Mouse (Mus musculus) midbrain, embryonic 12.5 days (tissue): ENCODE data around the gene Tmem269. TPM values are rescaled to one million over a fixed set of nuclear protein-coding genes. Genes with fewer than 3 reads are reported as not detected.

Experiments
- ATAC-seq: fragments of 200-750 bp; cut with Nextera tagmentation; 2 replicates; pipeline ENCODE4 v1.8.0; 2017; ENCODE audit warnings: low read depth, moderate TSS enrichment, moderate library complexity; ENCODE audit not compliant: low FRiP score
- H3K27ac ChIP-seq: fragments of 300-500 bp; sonication (generic); replicated peaks from 2 replicates; pipeline ENCODE4 v1.5.1; 2016; ENCODE audit warnings: mild to moderate bottlenecking
- H3K27me3 ChIP-seq: fragments of 300-500 bp; sonication (generic); 2 replicates; pipeline ENCODE4 v1.6.1; 2016; ENCODE audit warnings: mild to moderate bottlenecking
- H3K36me3 ChIP-seq: fragments of 300-500 bp; sonication (generic); 2 replicates; pipeline ENCODE4 v1.6.1; 2016
- H3K4me1 ChIP-seq: fragments of 300-500 bp; sonication (generic); 2 replicates; pipeline ENCODE4 v1.6.1; 2016
- H3K4me2 ChIP-seq: fragments of 300-500 bp; sonication (generic); replicated peaks from 2 replicates; pipeline ENCODE4 v1.6.1; 2016; ENCODE audit warnings: mild to moderate bottlenecking, moderate library complexity
- H3K4me3 ChIP-seq: fragments of 300-500 bp; sonication (generic); 2 replicates; pipeline ENCODE4 v1.5.1; 2016; ENCODE audit warnings: mild to moderate bottlenecking
- H3K9ac ChIP-seq: fragments of 300-500 bp; sonication (generic); replicated peaks from 2 replicates; pipeline ENCODE4 v1.6.1; 2016; ENCODE audit warnings: mild to moderate bottlenecking, moderate library complexity
- H3K9me3 ChIP-seq: fragments of 300-500 bp; sonication (generic); 2 replicates; pipeline ENCODE4 v1.6.1; 2016; ENCODE audit warnings: mild to moderate bottlenecking
- WGBS: fragments of 180-500 bp; shearing (Covaris S2); methylation state at CpG from one replicate; pipeline ENCODE4 v1.1.7; 2016; 5-methylcytosine and 5-hydroxymethylcytosine counted together
- polyA plus RNA-seq: library from polyadenylated mRNA; unstranded; fragments of >200 nt; fragmentation: Nextera tagmentation; extraction: Ambion mirVana; gene quantifications from 2 replicates; pipeline ENCODE4 v1.2.1, GENCODE M21; 2016

Tmem269 gene
- polyA plus RNA-seq, 1 experiment from 2014 or later, result 0.20 TPM

- Histone ChIP-seq H3K27ac (peak overlapping the region; percentile 54), H3K27me3 (no peaks in the 10 kb centered on the region)
Measured at GRCm38 (mm10) chr4:119247462-119248235, 29.6 kb upstream of the Tmem269 start.

GRCm38 (mm10) chr4:119246688-119247225, 28.7 kb upstream of the Tmem269 start:
- Histone ChIP-seq H3K4me1 (peaks cover 12% of the 10 kb centered on the region), H3K36me3 (peaks cover 34% of the 10 kb centered on the region), H3K9me3 (no peaks in the 10 kb centered on the region), H3K27me3 (no peaks in the 10 kb centered on the region), H3K27ac (no peak overlapping the region), H3K4me3 (no peak overlapping the region), H3K4me2 (no peak overlapping the region), H3K9ac (no peak overlapping the region)
- 77% methylated on average over 14 of the region's 14 CpGs for WGBS
- ATAC-seq, result no peak

More at GRCm38 (mm10) chr4:119247462-119248235, 29.6 kb upstream of the Tmem269 start:
- WGBS, result 26% methylated on average over 13 of the region's 13 CpGs
- H3K9me3 ChIP-seq, result no peaks in the 10 kb centered on the region
- H3K36me3 ChIP-seq, result peaks cover 25% of the 10 kb centered on the region
- peak; percentile 76 for ATAC-seq
- H3K4me1 ChIP-seq, result peaks cover 12% of the 10 kb centered on the region
- H3K4me3 ChIP-seq, result no peak overlapping the region
- 0 out of 2 replicates have a peak overlapping the region, but pooled peaks have one; percentile 25 for H3K9ac ChIP-seq
- H3K4me2 ChIP-seq, result peak overlapping the region; percentile 2; the same call in 1 of the 2 replicates

DNA sequence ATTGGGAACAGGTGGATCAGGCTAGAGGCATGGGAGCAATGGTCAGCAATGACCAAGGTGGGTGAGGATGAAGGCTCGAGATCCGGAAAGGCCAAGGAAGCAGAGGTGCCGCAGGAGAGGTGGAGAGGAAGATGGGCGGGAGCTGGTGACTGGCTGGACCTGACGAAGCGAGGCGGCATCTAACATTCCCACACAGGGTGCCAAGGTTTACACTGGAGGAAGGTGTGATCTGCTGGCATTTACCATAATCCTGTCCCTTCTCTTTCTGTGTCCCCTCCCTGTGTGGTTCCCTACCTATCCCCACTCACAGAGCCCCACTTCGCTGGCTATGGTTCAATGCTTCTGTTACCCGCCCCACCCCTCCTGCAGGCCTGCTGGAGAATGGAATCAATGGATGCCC, 27.9 kb upstream of the Tmem269 start:
- WGBS, result 76% methylated on average over 9 of the region's 9 CpGs
- Histone ChIP-seq H3K36me3 (peaks cover 41% of the 10 kb centered on the region), H3K27ac (no peak overlapping the region)

GRCm38 (mm10) chr4:119245556-119245955, 27.5 kb upstream of the Tmem269 start:
- 77% methylated on average over 7 of the region's 7 CpGs for WGBS
- no peak overlapping the region for H3K9ac ChIP-seq
- H3K36me3 ChIP-seq, result peaks cover 41% of the 10 kb centered on the region
- no peaks in the 10 kb centered on the region for H3K27me3 ChIP-seq
- H3K27ac ChIP-seq, result no peak overlapping the region
- H3K4me3 ChIP-seq, result no peak overlapping the region
- H3K9me3 ChIP-seq, result no peaks in the 10 kb centered on the region
- ATAC-seq, result no peak
- no peak overlapping the region for H3K4me2 ChIP-seq
- H3K4me1 ChIP-seq, result peaks cover 12% of the 10 kb centered on the region

More for the DNA sequence above, 27.9 kb upstream of the Tmem269 start:
- Histone ChIP-seq H3K4me3 (no peak overlapping the region), H3K9ac (no peak overlapping the region), H3K4me1 (peaks cover 12% of the 10 kb centered on the region), H3K9me3 (no peaks in the 10 kb centered on the region), H3K27me3 (no peaks in the 10 kb centered on the region), H3K4me2 (no peak overlapping the region)
- no peak for ATAC-seq

DNA sequence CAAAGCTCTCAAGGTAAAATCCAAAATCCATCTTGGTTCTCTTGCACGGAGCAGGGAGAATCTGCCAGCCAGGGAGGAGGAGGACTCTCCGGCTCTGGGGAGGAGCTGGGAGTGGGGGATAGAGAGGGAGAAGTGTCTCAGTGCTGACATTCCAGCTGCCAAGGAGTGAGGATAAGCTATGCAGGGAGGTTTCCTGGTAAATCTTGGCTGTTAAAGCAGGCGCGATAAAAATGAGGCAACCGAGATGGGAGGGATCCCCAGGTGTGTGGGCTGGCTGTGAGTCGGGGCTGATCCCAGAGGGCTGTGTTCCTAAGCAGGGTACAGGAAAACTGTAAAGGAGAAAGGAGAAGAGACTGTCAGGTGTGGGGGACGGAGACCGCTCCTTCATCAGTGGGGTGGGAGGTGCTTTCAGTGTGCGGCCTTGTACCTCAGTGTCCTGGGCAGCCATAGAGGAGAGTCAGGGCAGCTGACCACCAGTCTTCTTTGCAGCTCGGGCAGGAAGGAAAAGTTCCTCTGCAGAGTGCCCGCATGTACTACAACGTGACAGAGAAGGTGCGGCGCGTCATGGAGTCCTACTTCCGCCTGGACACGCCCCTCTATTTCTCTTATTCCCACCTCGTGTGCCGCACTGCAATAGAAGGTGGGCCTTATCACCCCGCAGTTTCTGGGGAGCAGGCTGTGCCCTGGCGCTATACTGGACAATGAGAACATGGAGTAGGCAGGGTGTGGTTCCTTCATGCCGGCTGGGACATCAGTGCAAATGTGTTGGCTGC, 26.6 kb upstream of the Tmem269 start:
- H3K4me1 ChIP-seq, result peaks cover 12% of the 10 kb centered on the region
- 82% methylated on average over 22 of the region's 22 CpGs for WGBS
- H3K9me3 ChIP-seq, result no peaks in the 10 kb centered on the region
- peaks cover 41% of the 10 kb centered on the region for H3K36me3 ChIP-seq
- no peak for ATAC-seq
- no peak overlapping the region for H3K4me2 ChIP-seq
- no peaks in the 10 kb centered on the region for H3K27me3 ChIP-seq
- H3K27ac ChIP-seq, result no peak overlapping the region
- no peak overlapping the region for H3K4me3 ChIP-seq
- no peak overlapping the region for H3K9ac ChIP-seq

DNA sequence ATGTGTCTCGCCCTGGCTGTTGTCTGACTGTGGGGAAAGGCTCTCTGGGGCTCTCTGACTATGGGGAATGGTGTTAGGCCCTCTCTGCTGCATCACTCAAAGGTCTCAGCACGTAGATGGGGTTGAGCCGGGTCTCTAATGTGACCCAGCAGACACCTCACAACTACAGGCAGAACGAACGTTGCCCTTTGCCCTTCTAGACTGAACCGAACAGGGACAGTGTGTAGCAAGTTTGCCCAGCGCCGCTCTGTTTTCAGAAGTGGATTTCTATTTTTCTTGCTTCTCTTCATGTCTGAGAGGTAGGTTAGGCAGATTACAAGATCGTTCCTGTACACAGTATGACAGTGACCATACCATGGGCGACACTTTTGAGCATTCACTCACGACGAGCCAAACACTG, 24.6 kb upstream of the Tmem269 start:
- Histone ChIP-seq H3K9me3 (no peaks in the 10 kb centered on the region), H3K36me3 (peaks cover 41% of the 10 kb centered on the region), H3K4me2 (no peak overlapping the region), H3K9ac (no peak overlapping the region), H3K4me1 (peaks cover 10% of the 10 kb centered on the region; the same call in 1 of the 2 replicates), H3K27ac (no peak overlapping the region), H3K27me3 (no peaks in the 10 kb centered on the region), H3K4me3 (no peak overlapping the region)
- 94% methylated on average over 12 of the region's 12 CpGs for WGBS
- no peak for ATAC-seq

DNA sequence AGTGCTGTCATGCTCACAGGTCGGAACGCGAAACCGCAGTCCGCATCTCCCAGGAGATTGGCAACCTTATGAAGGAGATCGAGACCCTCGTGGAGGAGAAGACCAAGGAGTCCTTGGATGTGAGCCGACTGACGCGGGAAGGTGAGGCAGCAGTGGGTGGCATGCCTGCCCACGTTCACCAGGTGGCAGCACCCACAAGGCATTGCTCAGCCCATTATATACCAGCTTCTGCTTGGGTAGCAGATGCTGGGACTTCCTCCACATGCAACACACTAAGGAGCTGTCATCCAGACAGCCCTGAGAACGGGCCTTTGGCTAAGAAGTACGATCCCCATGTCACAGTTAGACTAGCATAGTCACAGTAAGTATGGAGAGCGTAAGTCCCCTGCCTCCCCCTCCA, 23.6 kb upstream of the Tmem269 start:
- WGBS, result 92% methylated on average over 14 of the region's 14 CpGs
- H3K36me3 ChIP-seq, result peaks cover 41% of the 10 kb centered on the region

DNA sequence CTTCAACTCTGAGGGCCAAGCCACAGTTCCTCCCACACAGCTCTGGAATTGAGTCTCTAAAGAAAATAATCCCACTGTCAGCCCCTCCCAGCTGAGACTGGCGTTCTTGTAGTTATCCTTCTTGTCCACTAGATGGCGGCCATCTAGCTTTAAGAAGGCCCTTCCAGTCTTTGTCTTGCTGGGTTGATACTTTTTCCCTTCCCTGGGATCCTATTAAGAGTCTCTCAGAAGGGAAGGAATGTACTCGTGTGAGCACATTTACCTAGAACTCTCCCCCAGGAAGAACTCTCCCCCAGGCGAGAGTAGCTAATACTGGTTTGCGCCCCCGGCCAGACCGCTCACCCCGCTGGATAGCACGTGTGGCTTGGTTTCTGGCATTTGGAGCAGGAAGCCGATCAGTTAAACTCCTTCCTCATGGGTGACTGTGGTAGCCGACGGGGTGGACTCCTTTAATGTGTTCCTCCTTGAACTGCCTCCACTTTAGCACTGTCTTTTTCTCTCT, 21.2 kb upstream of the Tmem269 start:
- H3K4me3 ChIP-seq, result no peak overlapping the region
- peak overlapping the region; percentile 63 for H3K27ac ChIP-seq
- H3K4me2 ChIP-seq, result no peak overlapping the region
- peak; percentile 67 for ATAC-seq
- H3K9me3 ChIP-seq, result no peaks in the 10 kb centered on the region
- H3K36me3 ChIP-seq, result peaks cover 29% of the 10 kb centered on the region
- no peaks in the 10 kb centered on the region for H3K27me3 ChIP-seq
- H3K4me1 ChIP-seq, result 0 out of 2 replicates have a peak, but pooled peaks cover 6% of the 10 kb centered on the region
- 0 out of 2 replicates have a peak overlapping the region, but pooled peaks have one; percentile 28 for H3K9ac ChIP-seq
- WGBS, result 45% methylated on average over 12 of the region's 12 CpGs

More for the DNA sequence above, 23.6 kb upstream of the Tmem269 start:
- 0 out of 2 replicates have a peak, but pooled peaks cover 3% of the 10 kb centered on the region for H3K4me1 ChIP-seq
- no peak for ATAC-seq
- no peak overlapping the region for H3K4me3 ChIP-seq
- no peaks in the 10 kb centered on the region for H3K9me3 ChIP-seq
- no peak overlapping the region for H3K9ac ChIP-seq
- H3K27ac ChIP-seq, result no peak overlapping the region
- no peaks in the 10 kb centered on the region for H3K27me3 ChIP-seq
- no peak overlapping the region for H3K4me2 ChIP-seq

- Histone ChIP-seq H3K27ac (no peak overlapping the region), H3K9ac (no peak overlapping the region), H3K27me3 (no peaks in the 10 kb centered on the region), H3K4me3 (no peak overlapping the region), H3K36me3 (peaks cover 24% of the 10 kb centered on the region), H3K4me1 (0 out of 2 replicates have a peak, but pooled peaks cover 10% of the 10 kb centered on the region), H3K9me3 (no peaks in the 10 kb centered on the region), H3K4me2 (no peak overlapping the region)
- ATAC-seq, result no peak
- WGBS, result 82% methylated on average over 3 of the region's 3 CpGs
Measured at GRCm38 (mm10) chr4:119238661-119239060, 20.6 kb upstream of the Tmem269 start.

- WGBS, result 83% methylated on average over 3 of the region's 3 CpGs
- peaks cover 17% of the 10 kb centered on the region for H3K4me1 ChIP-seq
- no peak for ATAC-seq
- H3K4me3 ChIP-seq, result peak overlapping the region; percentile 81; the same call in 1 of the 2 replicates
- no peaks in the 10 kb centered on the region for H3K27me3 ChIP-seq
- H3K27ac ChIP-seq, result no peak overlapping the region
- peak overlapping the region; percentile 87 for H3K4me2 ChIP-seq
- H3K36me3 ChIP-seq, result no peaks in the 10 kb centered on the region
- no peak overlapping the region for H3K9ac ChIP-seq
- no peaks in the 10 kb centered on the region for H3K9me3 ChIP-seq
Measured at GRCm38 (mm10) chr4:119234348-119234747, 16.3 kb upstream of the Tmem269 start.

- peaks cover 16% of the 10 kb centered on the region for H3K4me1 ChIP-seq
- ATAC-seq, result peak; percentile 13; the same call in 1 of the 2 replicates
- H3K9me3 ChIP-seq, result no peaks in the 10 kb centered on the region
- peak overlapping the region; percentile 87 for H3K4me2 ChIP-seq
- no peaks in the 10 kb centered on the region for H3K27me3 ChIP-seq
- peak overlapping the region; percentile 81 for H3K4me3 ChIP-seq
- peak overlapping the region; percentile 21; the same call in 1 of the 2 replicates for H3K27ac ChIP-seq
- peak overlapping the region; percentile 73 for H3K9ac ChIP-seq
- peaks cover 2% of the 10 kb centered on the region for H3K36me3 ChIP-seq
- under 1% methylated on average over 36 of the region's 36 CpGs for WGBS
Measured at GRCm38 (mm10) chr4:119233256-119233901, 15.4 kb upstream of the Tmem269 start.
